8 mouse cellular contexts compared by ENCODE assay signal in genomic region chr16:33250651-33251120, GRCm38 (mm10). TPM values are rescaled to one million over a fixed set of nuclear protein-coding genes. Genes with fewer than 3 reads are reported as not detected.
DNase-seq lines count a peak whose midpoint lies in the region; ATAC-seq and TF ChIP-seq lines count a peak whose summit lies in the region.

No protein-coding gene starts in this region.

- H3K4me3 ChIP-seq in layer of hippocampus, adult 2 months: peak overlapping the region; percentile 89
- H3K4me3 ChIP-seq in embryonic facial prominence, embryonic 11.5 days (ENCODE audit: low read depth, low read length): peak overlapping the region; percentile 92
- peak overlapping the region; percentile 96 for H3K4me3 ChIP-seq in heart, postnatal 0 days (ENCODE audit: low read depth, low read length)
- H3K4me3 ChIP-seq in limb, embryonic 14.5 days (replicated peaks; ENCODE audit: low read length): peak overlapping the region; percentile 99
- H3K4me3 ChIP-seq in midbrain, postnatal 0 days (ENCODE audit: low read depth, low read length): peak overlapping the region; percentile 98

- H3K9me3 ChIP-seq in embryonic facial prominence, embryonic 11.5 days (replicated peaks; ENCODE audit: control insufficient read depth, low read length): no peaks in the 10 kb centered on the region
- no peaks in the 10 kb centered on the region for H3K9me3 ChIP-seq in heart, postnatal 0 days (replicated peaks; ENCODE audit: control insufficient read depth, low read length)
- H3K9me3 ChIP-seq in limb, embryonic 14.5 days (ENCODE audit: control insufficient read depth, low read length): no peaks in the 10 kb centered on the region
- H3K9me3 ChIP-seq in midbrain, postnatal 0 days (ENCODE audit: low read length): no peaks in the 10 kb centered on the region

- 23% methylated on average over 9 of the region's 9 CpGs for WGBS in embryonic facial prominence, embryonic 11.5 days
- 15% methylated on average over 9 of the region's 9 CpGs for WGBS in heart, postnatal 0 days
- WGBS in limb, embryonic 14.5 days: 13% methylated on average over 9 of the region's 9 CpGs
- WGBS in midbrain, postnatal 0 days: 17% methylated on average over 9 of the region's 9 CpGs

- H3K27me3 ChIP-seq in embryonic facial prominence, embryonic 11.5 days (ENCODE audit: control insufficient read depth, insufficient read depth, low read length): no peaks in the 10 kb centered on the region
- no peaks in the 10 kb centered on the region for H3K27me3 ChIP-seq in heart, postnatal 0 days (ENCODE audit: control insufficient read depth, insufficient read depth, low read length)
- H3K27me3 ChIP-seq in limb, embryonic 14.5 days (ENCODE audit: control insufficient read depth, insufficient read depth, low read length): no peaks in the 10 kb centered on the region
- no peaks in the 10 kb centered on the region for H3K27me3 ChIP-seq in midbrain, postnatal 0 days (ENCODE audit: insufficient read depth, low read length)

- no peak for TF ChIP-seq POLR2A in limb, embryonic 14.5 days (IDR thresholded peaks at IDR 0.05; ENCODE audit: borderline replicate concordance, extremely low read depth, insufficient read depth, insufficient read length)

- TF ChIP-seq CTCF in layer of hippocampus, adult 2 months (conservative IDR thresholded peaks at IDR 0.05): no peak
- no peak for TF ChIP-seq CTCF in heart, postnatal 0 days (IDR thresholded peaks at IDR 0.05; ENCODE audit: low read depth)
- no peak for TF ChIP-seq CTCF in midbrain, postnatal 0 days (IDR thresholded peaks at IDR 0.05)

- peak in 1 of 2 experiments; percentile 11 for DNase-seq in layer of hippocampus, adult 2 months (ENCODE audit: low spot score in 2 of 2)
- DNase-seq in layer of hippocampus, postnatal 14 days (ENCODE audit: low spot score in 2 of 2): no peak
- DNase-seq in embryonic facial prominence, embryonic 11.5 days (ENCODE audit: low spot score): no peak
- DNase-seq in heart, postnatal 0 days (ENCODE audit: low spot score): peak; percentile 39
- peak; percentile 29 for DNase-seq in limb, embryonic 14.5 days (ENCODE audit: low spot score)
- DNase-seq in midbrain, postnatal 0 days (ENCODE audit: low spot score): peak; percentile 9
- no peak for DNase-seq in thymus, adult 18-20 months

- peak overlapping the region; percentile 41 for H3K4me2 ChIP-seq in embryonic facial prominence, embryonic 11.5 days (ENCODE audit: low read depth, low read length)
- peak overlapping the region; percentile 72 for H3K4me2 ChIP-seq in heart, postnatal 0 days (ENCODE audit: low read depth, low read length)
- peak overlapping the region; percentile 52 for H3K4me2 ChIP-seq in limb, embryonic 14.5 days (replicated peaks; ENCODE audit: low read depth, low read length, severe bottlenecking)
- H3K4me2 ChIP-seq in midbrain, postnatal 0 days (ENCODE audit: low read depth, low read length, poor library complexity, severe bottlenecking): peak overlapping the region; percentile 76

- ATAC-seq in embryonic facial prominence, embryonic 11.5 days (replicated peaks; ENCODE audit: insufficient number of reproducible peaks, low FRiP score, low TSS enrichment, low read depth): no peak
- no peak for ATAC-seq in heart, postnatal 0 days (ENCODE audit: insufficient read depth, low read depth)
- no peak for ATAC-seq in limb, embryonic 14.5 days (ENCODE audit: low FRiP score, low read depth)
- no peak for ATAC-seq in midbrain, postnatal 0 days (ENCODE audit: low FRiP score)
- no peak for ATAC-seq in frontal cortex, adult (ENCODE audit: low TSS enrichment)

- no peak for TF ChIP-seq EP300 in heart, postnatal 0 days (IDR thresholded peaks at IDR 0.05; ENCODE audit: low read depth)

- H3K27ac ChIP-seq in layer of hippocampus, adult 2 months: peak overlapping the region; percentile 90
- no peak overlapping the region for H3K27ac ChIP-seq in embryonic facial prominence, embryonic 11.5 days (replicated peaks; ENCODE audit: low read depth, low read length)
- peak overlapping the region; percentile 88 for H3K27ac ChIP-seq in heart, postnatal 0 days (ENCODE audit: low read depth)
- H3K27ac ChIP-seq in limb, embryonic 14.5 days (replicated peaks; ENCODE audit: low read depth, low read length): peak overlapping the region; percentile 81
- peak overlapping the region; percentile 81 for H3K27ac ChIP-seq in midbrain, postnatal 0 days (ENCODE audit: low read depth, low read length)

- H3K9ac ChIP-seq in embryonic facial prominence, embryonic 11.5 days (replicated peaks; ENCODE audit: low read length): peak overlapping the region; percentile 46
- H3K9ac ChIP-seq in heart, postnatal 0 days (replicated peaks; ENCODE audit: low read depth, low read length): peak overlapping the region; percentile 97
- peak overlapping the region; percentile 96 for H3K9ac ChIP-seq in limb, embryonic 14.5 days (ENCODE audit: low read depth, low read length, severe bottlenecking)
- peak overlapping the region; percentile 96 for H3K9ac ChIP-seq in midbrain, postnatal 0 days (replicated peaks; ENCODE audit: low read length, poor library complexity, severe bottlenecking)

- no peaks in the 10 kb centered on the region for H3K4me1 ChIP-seq in embryonic facial prominence, embryonic 11.5 days (ENCODE audit: control insufficient read depth, insufficient read depth, low read length)
- peaks cover 19% of the 10 kb centered on the region for H3K4me1 ChIP-seq in heart, postnatal 0 days (ENCODE audit: control insufficient read depth, insufficient read depth)
- H3K4me1 ChIP-seq in limb, embryonic 14.5 days (ENCODE audit: control insufficient read depth, insufficient read depth, low read length): peaks cover 10% of the 10 kb centered on the region
- H3K4me1 ChIP-seq in midbrain, postnatal 0 days (ENCODE audit: insufficient read depth, low read length): peaks cover 4% of the 10 kb centered on the region; the same call in 1 of the 2 replicates

- no peaks in the 10 kb centered on the region for H3K36me3 ChIP-seq in embryonic facial prominence, embryonic 11.5 days (replicated peaks; ENCODE audit: control insufficient read depth, insufficient read depth, low read depth, low read length)
- no peaks in the 10 kb centered on the region for H3K36me3 ChIP-seq in heart, postnatal 0 days (replicated peaks; ENCODE audit: control insufficient read depth, insufficient read depth, low read length)
- H3K36me3 ChIP-seq in limb, embryonic 14.5 days (ENCODE audit: control insufficient read depth, insufficient read depth, low read length): no peaks in the 10 kb centered on the region
- no peaks in the 10 kb centered on the region for H3K36me3 ChIP-seq in midbrain, postnatal 0 days (ENCODE audit: insufficient read depth, low read length)

RNA-seq across cellular contexts. Expression of gene Snx4, which starts 0.6 kb away (rescaled TPM):
- 10 to 100 TPM; 29.8 to 32.8 TPM for total RNA-seq in layer of hippocampus, adult 2 months (2021)
- total RNA-seq in layer of hippocampus, postnatal 14 days (2021): 10 to 100 TPM; 47.2 to 50.5 TPM
- polyA plus RNA-seq in embryonic facial prominence, embryonic 11.5 days (2014; fragmentation: Nextera tagmentation; extraction: Ambion mirVana): 86.5 and 88.7 TPM in 2 replicates
- total RNA-seq in heart, postnatal 0 days (2014; rRNA removed; ENCODE audit: low replicate concordance): 62.4 and 68.5 TPM in 2 replicates
- 69.8 and 73.0 TPM in 2 replicates for polyA plus RNA-seq in heart, postnatal 0 days (2015; fragmentation: Nextera tagmentation; extraction: Ambion mirVana)
- 37.8 and 43.0 TPM in 2 replicates for polyA plus RNA-seq in limb, embryonic 14.5 days (2012; rRNA removed)
- polyA plus RNA-seq in limb, embryonic 14.5 days (2014; fragmentation: Nextera tagmentation; extraction: Ambion mirVana): 95.6 and 96.6 TPM in 2 replicates
- 65.8 and 84.6 TPM in 2 replicates for total RNA-seq in midbrain, postnatal 0 days (2014; rRNA removed)
- 108 and 111 TPM in 2 replicates for polyA plus RNA-seq in midbrain, postnatal 0 days (2015; fragmentation: Nextera tagmentation; extraction: Ambion mirVana)

Comparison
In these comparisons a context has a peak if more than half of its experiments do, and no peak if none do; other contexts are left out.
1. DNase-seq: peak in heart, postnatal 0 days (single experiment), limb, embryonic 14.5 days (single experiment) and midbrain, postnatal 0 days (single experiment); none in layer of hippocampus, postnatal 14 days (0 of 2), embryonic facial prominence, embryonic 11.5 days (single experiment) and thymus, adult 18-20 months (0 of 2).
2. H3K9ac ChIP-seq: peak in every context shown above with its lines; median percentile 97 in heart, postnatal 0 days; 96 in limb, embryonic 14.5 days; 96 in midbrain, postnatal 0 days; 46 in embryonic facial prominence, embryonic 11.5 days.
3. Peak in every context shown above with its lines, with median percentiles within 50 percentile points of each other: H3K4me3 ChIP-seq and H3K4me2 ChIP-seq.